Mouse (Mus musculus): ENCODE results near the gene A530032D15Rik.
"Not testable (repeated sequence)": the region's sequence is repeated elsewhere in the genome, so short reads cannot be mapped to it uniquely, and the experiment has no call there.

The A530032D15Rik gene

DNA sequence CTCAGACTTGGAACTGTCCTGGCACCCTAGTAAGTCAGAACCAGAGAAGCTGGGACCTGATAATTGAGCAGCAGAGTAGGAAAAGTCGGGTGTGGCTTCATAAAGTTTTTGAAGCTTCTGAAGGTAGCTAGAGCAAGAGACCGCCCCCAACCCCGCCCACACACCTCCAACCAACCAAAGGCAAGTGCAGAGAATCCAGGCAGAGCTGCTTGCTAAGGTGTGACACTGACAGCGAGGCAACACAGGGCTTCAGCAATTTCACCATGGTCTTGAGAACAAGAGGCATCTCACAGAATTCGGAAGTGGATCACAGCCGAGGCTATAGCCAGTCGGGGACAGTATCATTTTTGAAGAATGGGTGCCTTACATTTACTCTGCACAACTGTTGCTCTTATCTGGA is at the start of gene A530032D15Rik:
Gene A530032D15Rik (minus strand): TSS at position 101 of the 400 bp plus-strand sequence.
- DNase-seq (ENCODE audit: low read depth, low spot score), result not testable (repeated sequence)

DNA sequence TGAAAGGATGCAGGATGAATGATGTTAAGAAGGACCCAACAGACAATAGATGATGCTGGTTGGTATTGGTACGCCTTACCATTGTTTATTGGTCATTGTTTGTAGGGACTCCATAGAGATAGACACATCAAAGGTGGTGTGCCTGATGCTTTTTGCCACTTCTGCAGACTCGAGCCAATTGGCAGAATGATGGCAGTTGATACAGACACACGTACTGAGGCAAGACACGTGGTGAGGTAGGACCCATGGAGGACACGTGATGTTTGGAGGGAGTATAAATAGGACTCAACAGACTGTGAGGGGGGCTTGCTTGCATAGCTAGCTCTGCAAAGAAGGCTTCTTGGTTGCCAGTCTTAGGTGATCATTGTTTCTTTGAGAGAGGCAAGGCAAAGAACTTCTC is 45.5 kb upstream of the A530032D15Rik start:
- not testable (repeated sequence) for DNase-seq (ENCODE audit: low read depth, low spot score)

DNA sequence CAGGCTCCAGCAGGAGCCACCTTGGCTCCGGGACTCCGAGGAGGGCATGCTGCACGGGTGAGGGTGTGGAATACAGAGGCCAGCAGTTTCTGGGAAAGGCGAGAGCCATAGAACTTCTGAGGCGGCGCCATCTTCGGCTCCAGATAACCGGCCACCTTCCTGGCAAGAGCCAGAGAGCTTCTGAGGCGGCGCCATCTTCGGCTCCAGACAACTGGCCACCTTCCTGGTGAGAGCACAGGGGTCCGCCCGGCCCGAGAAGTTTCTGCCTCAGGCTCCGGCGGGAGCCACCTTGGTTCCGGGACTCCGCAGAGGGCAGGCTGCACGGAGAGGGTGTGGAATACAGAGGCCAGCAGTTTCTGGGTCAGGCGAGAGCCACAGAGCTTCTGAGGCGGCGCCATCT is 24.0 kb upstream of the A530032D15Rik start:
- DNase-seq (ENCODE audit: low read depth, low spot score), result not testable (repeated sequence)

DNA sequence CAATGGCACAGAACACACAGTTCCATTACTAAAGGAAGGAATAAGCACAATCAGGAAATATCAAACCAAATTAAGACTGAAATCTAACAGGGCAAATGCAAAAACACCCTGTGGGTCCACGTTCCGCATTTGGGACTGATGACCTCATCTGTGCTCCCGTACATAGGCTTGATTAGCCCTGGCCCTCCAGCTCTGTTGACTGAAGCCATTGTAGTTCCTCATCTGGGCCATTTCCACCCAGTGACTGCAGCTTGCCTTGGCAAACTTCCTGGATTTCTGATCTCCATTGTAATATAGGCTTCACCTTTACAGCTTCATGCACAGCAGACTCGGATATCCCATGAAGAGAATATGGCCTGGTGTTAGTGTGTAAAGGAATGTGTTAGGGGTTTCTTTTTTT is 12.2 kb upstream of the A530032D15Rik start:
- DNase-seq (ENCODE audit: low read depth, low spot score), result not testable (repeated sequence)

DNA sequence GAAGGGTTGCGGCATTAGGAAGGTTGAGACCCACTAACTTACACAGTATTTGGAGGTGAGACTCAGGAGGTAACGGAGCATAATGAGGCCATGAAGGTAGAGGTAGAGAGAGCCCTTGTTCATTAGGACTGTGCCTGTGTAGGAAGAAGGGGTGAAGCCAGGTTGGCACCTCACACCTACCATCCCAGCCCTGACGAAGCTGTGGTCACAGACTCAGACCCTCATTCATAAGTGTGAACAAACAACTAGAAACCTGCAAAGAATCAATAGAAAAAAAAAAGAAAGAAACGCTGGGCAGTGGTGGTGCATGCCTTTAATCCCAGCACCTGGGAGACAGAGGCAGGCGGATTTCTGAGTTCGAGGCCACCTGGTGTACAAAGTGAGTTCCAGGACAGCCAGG is 8.7 kb upstream of the A530032D15Rik start:
- not testable (repeated sequence) for DNase-seq (ENCODE audit: low read depth, low spot score)

DNA sequence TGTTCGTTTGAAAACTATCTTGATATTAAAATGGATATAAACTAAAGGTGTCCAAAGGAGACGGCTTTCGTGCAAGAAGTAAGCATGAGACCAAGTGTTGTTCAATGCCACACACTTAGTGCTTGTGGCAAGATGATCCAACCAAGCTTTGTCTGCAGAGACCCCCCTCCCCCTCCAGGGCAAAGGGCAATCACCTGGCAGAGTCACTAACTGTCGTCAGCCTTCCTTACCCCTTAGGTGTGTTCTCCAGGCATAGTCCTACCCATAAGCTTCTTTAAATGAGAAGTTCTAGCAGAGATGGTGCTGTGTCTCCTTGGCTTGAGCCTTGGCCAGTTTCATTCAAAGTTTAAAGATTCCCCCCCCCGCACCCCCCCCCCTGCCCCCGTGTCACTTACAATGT is 7.9 kb upstream of the A530032D15Rik start:
- DNase-seq (ENCODE audit: low read depth, low spot score), result not testable (repeated sequence)

DNA sequence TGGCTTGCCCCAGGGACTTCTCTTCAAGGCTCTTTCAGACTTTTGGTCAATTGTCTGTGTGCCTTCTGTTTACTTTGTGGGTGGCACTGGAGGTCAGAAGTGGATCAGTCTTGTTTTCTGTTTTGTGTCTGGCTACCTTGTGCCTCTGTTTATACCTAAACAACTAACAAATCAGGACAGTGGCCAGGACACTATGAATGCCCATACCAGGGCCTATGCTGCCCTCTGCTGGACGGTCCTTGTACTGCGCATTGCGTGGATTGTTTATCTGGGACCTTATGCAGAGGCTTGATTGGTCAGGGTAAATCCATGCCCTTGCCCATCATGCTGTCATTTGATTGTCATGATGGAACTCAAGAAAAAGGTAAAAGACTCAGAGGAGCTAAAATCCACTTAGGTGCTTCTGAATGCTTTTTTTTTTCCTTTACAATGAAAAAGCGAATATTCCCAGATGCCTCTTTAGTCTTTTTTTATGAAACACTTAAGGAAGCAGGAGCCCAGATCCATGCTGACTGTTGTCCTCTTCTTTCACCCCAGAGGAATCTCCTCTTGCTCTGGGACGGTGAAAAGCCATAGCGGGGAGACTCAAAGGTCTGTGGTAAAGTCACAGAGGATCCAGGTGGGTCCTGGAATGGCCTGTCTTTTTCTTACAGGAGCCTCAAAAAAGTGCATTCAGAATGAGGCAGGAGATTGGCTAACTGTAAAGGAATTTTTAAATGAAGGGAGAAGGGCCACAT is 5.2 kb upstream of the A530032D15Rik start:
- DNase-seq (ENCODE audit: low read depth, low spot score), result not testable (repeated sequence)

GRCm38 (mm10) chr1:85114078-85114477 is 4.4 kb upstream of the A530032D15Rik start:
- DNase-seq (ENCODE audit: low read depth, low spot score), result not testable (repeated sequence)

GRCm38 (mm10) chr1:85112889-85113288 is 3.2 kb upstream of the A530032D15Rik start:
- DNase-seq (ENCODE audit: low read depth, low spot score), result not testable (repeated sequence)

DNA sequence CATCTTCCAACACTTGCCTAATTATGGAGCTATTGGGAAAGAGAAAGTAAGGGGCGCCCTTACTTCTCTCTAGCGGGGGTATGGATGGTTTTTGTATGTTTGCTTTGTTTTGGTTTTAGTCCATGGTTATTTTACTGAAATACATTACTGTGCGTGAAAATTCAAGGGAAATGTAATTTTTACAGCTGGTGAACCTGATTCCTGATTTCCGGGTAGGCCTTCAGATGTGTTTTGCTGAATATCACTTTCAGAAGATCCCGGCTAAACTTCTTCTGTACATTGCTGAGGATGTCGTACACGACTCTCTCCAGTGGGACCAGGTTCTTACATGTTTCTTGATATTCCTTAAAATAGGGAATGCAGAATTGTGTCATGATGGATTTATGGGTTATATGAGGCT is 2.6 kb upstream of the A530032D15Rik start:
- not testable (repeated sequence) for DNase-seq (ENCODE audit: low read depth, low spot score)

DNA sequence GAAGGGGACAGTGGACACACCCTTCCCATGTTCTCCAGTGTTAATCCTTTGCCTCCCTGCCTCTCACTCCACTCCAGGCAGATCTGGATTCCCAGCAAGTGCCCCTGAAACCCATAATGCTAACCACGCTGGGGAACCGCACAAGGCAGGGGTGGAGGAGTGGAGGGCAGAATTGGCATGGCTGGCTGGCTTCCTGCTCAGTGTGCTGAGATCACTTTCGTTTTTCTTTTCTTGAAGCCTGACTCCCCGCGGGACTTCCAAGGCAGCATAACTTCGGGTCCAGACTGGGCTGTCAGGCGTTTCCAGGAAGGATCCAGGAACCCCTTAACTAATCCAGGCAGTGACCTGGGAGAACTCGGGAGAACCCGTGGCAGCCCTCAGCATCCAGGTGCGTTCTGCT is 1.9 kb upstream of the A530032D15Rik start:
- not testable (repeated sequence) for DNase-seq (ENCODE audit: low read depth, low spot score)

DNA sequence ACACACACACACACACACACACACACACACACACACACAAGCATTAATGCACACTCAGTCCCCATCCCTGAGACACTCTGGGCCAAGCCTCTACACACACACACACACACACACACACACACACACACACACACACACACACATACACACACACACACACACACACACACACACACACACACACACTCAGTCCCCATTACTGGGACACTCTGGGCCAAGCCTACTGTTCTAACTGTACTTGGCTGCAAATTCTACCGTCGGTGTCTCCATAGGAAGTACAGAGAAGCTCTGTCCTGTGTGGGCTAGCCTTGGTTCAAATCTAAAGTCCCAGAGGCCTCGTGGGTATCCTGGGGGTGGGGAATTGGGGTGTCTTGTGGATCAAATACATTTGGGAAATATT is 1.2 kb upstream of the A530032D15Rik start:
- not testable (repeated sequence) for DNase-seq (ENCODE audit: low read depth, low spot score)

- not testable (repeated sequence) for DNase-seq (ENCODE audit: low read depth, low spot score)
Measured at GRCm38 (mm10) chr1:85106013-85106412, 3.6 kb downstream of the A530032D15Rik start.

DNA sequence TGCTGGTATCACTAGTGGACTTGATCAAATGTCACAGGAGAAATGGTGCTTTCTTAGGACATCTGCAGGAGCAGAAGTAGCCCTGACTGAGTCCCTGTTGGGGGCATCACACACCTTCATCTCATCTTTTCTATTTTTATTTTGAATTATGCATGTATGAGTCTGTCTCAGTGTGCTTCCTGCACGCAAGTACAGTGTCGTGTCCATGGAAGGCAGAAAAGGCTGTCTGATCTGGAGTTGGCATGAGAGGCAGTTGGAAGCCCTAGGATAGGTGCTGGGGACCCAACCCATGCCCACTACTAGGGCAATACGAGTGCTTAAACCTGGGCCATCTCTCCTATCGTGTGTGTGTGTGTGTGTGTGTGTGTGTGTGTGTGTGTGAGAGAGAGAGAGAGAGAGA is 4.3 kb downstream of the A530032D15Rik start:
- not testable (repeated sequence) for DNase-seq (ENCODE audit: low read depth, low spot score)

DNA sequence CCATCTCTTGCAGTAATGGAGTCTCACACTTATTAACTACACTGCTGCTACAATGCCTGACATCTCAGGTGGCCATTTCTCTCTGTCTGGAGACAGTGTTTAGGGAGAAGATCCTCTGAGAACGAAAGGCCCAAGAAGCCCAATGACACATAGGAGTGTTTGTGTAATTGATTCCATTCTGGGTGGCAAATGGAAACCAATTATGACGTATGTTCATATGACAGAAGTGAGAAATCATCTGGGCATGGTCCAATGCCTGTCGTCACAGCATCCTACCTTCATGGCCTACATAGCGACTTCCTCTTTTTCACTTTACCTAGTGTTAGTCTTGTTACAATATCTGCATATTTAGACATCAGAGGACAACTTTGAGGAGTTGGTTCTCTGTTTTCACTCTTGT is 7.9 kb downstream of the A530032D15Rik start:
- not testable (repeated sequence) for DNase-seq (ENCODE audit: low read depth, low spot score)

GRCm38 (mm10) chr1:85099864-85100263 is 9.8 kb downstream of the A530032D15Rik start, which contains the start of gene Gm10553:
Gm10553 (plus strand) TSS chr1:85100164.
- not testable (repeated sequence) for DNase-seq (ENCODE audit: low read depth, low spot score)

- not testable (repeated sequence) for DNase-seq (ENCODE audit: low read depth, low spot score)
Measured at GRCm38 (mm10) chr1:85099081-85099480, 10.6 kb downstream of the A530032D15Rik start.

GRCm38 (mm10) chr1:85093011-85093572 is 16.6 kb downstream of the A530032D15Rik start:
- not testable (repeated sequence) for DNase-seq (ENCODE audit: low read depth, low spot score)

DNA sequence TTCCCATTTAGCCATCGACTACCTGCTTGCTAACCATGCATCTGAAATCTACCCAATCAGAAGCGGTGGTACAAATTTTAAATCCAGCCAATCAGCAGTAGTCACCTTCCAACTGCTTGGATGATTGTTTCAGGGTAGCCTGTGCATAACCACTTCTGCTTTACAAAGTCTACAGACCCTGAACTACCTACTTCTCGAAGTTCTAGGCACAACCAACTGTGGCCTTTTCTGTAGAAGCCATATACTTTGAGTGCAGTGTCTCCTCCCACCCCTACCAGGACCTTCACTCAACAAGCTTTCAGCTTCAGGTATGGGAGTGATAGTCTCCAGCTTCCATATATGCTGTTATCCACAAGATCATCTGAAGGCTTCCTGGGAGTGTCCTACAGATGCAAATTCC is 17.5 kb downstream of the A530032D15Rik start:
- not testable (repeated sequence) for DNase-seq (ENCODE audit: low read depth, low spot score)

DNA sequence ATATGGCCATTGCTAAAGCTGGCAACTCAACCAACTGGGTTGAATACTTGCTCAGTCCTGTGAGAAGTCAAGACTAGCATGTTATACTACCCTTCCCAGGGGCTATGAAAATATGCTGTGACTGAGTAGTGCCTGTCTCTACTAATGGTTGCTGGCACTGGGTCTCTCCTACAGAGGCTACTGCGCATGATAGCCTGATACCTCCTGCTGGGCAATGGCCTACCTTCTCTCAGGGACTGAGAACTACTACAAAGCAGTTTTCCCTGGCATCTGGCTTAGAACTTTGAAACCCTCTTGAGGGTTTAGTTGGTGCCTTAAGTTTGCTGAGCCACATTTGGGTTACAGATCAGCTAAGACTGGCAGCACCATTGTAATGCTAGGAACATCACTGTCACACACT is 23.4 kb downstream of the A530032D15Rik start:
- not testable (repeated sequence) for DNase-seq (ENCODE audit: low read depth, low spot score)

GRCm38 (mm10) chr1:85084803-85085202 is 24.9 kb downstream of the A530032D15Rik start:
- DNase-seq (ENCODE audit: low read depth, low spot score), result not testable (repeated sequence)

DNA sequence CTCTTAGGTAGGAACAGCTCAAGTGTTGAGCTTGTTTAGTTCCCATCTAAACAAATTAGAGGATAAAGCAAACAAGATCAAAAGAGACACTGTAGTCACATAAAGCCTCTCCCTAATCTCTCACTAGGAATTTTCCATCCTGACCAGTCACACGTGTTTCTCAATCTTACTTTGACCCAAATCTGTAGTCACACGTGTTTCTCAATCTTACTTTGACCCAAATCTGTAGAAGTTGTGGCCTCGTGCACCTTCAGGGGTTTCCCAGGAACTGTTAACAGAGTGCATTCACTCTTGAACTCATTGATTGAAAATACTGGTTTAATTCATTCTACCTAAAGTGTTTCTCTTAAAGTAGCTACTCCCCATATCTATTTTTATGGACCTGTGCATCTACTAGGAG is 36.6 kb downstream of the A530032D15Rik start:
- not testable (repeated sequence) for DNase-seq (ENCODE audit: low read depth, low spot score)

GRCm38 (mm10) chr1:85071690-85072089 is 38.0 kb downstream of the A530032D15Rik start:
- DNase-seq (ENCODE audit: low read depth, low spot score), result not testable (repeated sequence)

Measured in 3T3-L1 (cell line).